Mouse (Mus musculus): ENCODE measurements around the gene Snrnp27.

Gene Snrnp27

GRCm38 (mm10) chr6:86665076-86665475 is 19.2 kb downstream of the Snrnp27 start:
- DNase-seq (ENCODE audit: low spot score), result no peak

GRCm38 (mm10) chr6:86660161-86660877 is 24.0 kb downstream of the Snrnp27 start:
- no peak for DNase-seq (ENCODE audit: low spot score)

- DNase-seq (ENCODE audit: low spot score), result no peak
Observed at GRCm38 (mm10) chr6:86658501-86658900, 25.8 kb downstream of the Snrnp27 start.

- DNase-seq (ENCODE audit: low spot score), result no peak
Observed at GRCm38 (mm10) chr6:86654270-86654916, 29.9 kb downstream of the Snrnp27 start.

- DNase-seq (ENCODE audit: low spot score), result no peak
Observed at GRCm38 (mm10) chr6:86653026-86653425, 31.3 kb downstream of the Snrnp27 start.

- no peak for DNase-seq (ENCODE audit: low spot score)
Observed at GRCm38 (mm10) chr6:86646143-86646542, 38.2 kb downstream of the Snrnp27 start.

- DNase-seq (ENCODE audit: low spot score), result no peak
Observed at GRCm38 (mm10) chr6:86645551-86645950, 38.8 kb downstream of the Snrnp27 start.

GRCm38 (mm10) chr6:86644775-86645400 is 39.4 kb downstream of the Snrnp27 start:
- no peak for DNase-seq (ENCODE audit: low spot score)

- no peak for DNase-seq (ENCODE audit: low spot score)
Observed at GRCm38 (mm10) chr6:86641716-86642115, 42.6 kb downstream of the Snrnp27 start.

- no peak for DNase-seq (ENCODE audit: low spot score)
Observed at GRCm38 (mm10) chr6:86640776-86641175, 43.5 kb downstream of the Snrnp27 start.

- no peak for DNase-seq (ENCODE audit: low spot score)
Observed at GRCm38 (mm10) chr6:86640161-86640560, 44.2 kb downstream of the Snrnp27 start.

GRCm38 (mm10) chr6:86639180-86640160 is 44.9 kb downstream of the Snrnp27 start:
- no peak for DNase-seq (ENCODE audit: low spot score)

- no peak for DNase-seq (ENCODE audit: low spot score)
Observed at GRCm38 (mm10) chr6:86638434-86638833, 45.9 kb downstream of the Snrnp27 start.

- DNase-seq (ENCODE audit: low spot score), result no peak
Observed at GRCm38 (mm10) chr6:86637860-86638259, 46.5 kb downstream of the Snrnp27 start.

GRCm38 (mm10) chr6:86637171-86637835 is 47.0 kb downstream of the Snrnp27 start:
- no peak for DNase-seq (ENCODE audit: low spot score)

GRCm38 (mm10) chr6:86636495-86636894 is 47.8 kb downstream of the Snrnp27 start:
- no peak for DNase-seq (ENCODE audit: low spot score)

- no peak for DNase-seq (ENCODE audit: low spot score)
Observed at GRCm38 (mm10) chr6:86630141-86630540, 54.2 kb downstream of the Snrnp27 start.

GRCm38 (mm10) chr6:86627946-86628345 is 56.4 kb downstream of the Snrnp27 start, which contains the start of gene Asprv1:
TSS of gene Asprv1 (plus strand) at chr6:86628164.
- no peak for DNase-seq (ENCODE audit: low spot score)
